Mouse (Mus musculus): Measurements from ENCODE around the gene Iqgap3. TPM values are rescaled to one million over a fixed set of nuclear protein-coding genes. Genes with fewer than 3 reads are reported as not detected.

Iqgap3 gene
- polyA plus RNA-seq, 1 experiment from 2014 or later: 15.9 TPM

- Histone ChIP-seq H3K4me2 (ENCODE audit: low read depth) (no peak overlapping the region), H3K27ac (ENCODE audit: low read depth, low read length) (no peak overlapping the region), H3K9ac (ENCODE audit: low read length) (no peak overlapping the region), H3K4me3 (ENCODE audit: low read depth, low read length) (no peak overlapping the region), H3K36me3 (ENCODE audit: control insufficient read depth, insufficient read depth, low read length) (peaks cover 9% of the 10 kb centered on the region), H3K9me3 (ENCODE audit: control insufficient read depth, low read length) (no peaks in the 10 kb centered on the region), H3K27me3 (ENCODE audit: control insufficient read depth, insufficient read depth, low read length) (no peaks in the 10 kb centered on the region), H3K4me1 (ENCODE audit: control insufficient read depth, insufficient read depth, low read length) (no peaks in the 10 kb centered on the region)
- 82% methylated on average over 5 of the region's 5 CpGs for WGBS
- no peak for DNase-seq (ENCODE audit: low spot score)
- no peak for ATAC-seq (ENCODE audit: insufficient read depth, low FRiP score, low TSS enrichment)
These were observed 88.6 kb downstream of the Iqgap3 start for GRCm38 (mm10) chr3:88170361-88170760.

Other genes with a start within 250 kb of the Iqgap3 start
- gene Sh2d2a, start 235.2 kb upstream of the Iqgap3 start, polyA plus RNA-seq (2014; fragmentation: Nextera tagmentation; extraction: Ambion mirVana): not detected in 2 replicates
- 17.8 and 20.3 TPM in 2 replicates for gene Prcc, start 196.4 kb upstream of the Iqgap3 start, polyA plus RNA-seq (2014; fragmentation: Nextera tagmentation; extraction: Ambion mirVana)
- 256 and 261 TPM in 2 replicates for gene Hdgf, start 175.7 kb upstream of the Iqgap3 start, polyA plus RNA-seq (2014; fragmentation: Nextera tagmentation; extraction: Ambion mirVana)
- gene Mrpl24, start 162.5 kb upstream of the Iqgap3 start, polyA plus RNA-seq (2014; fragmentation: Nextera tagmentation; extraction: Ambion mirVana): 76.1 and 79.2 TPM in 2 replicates
- 52.3 and 53.9 TPM in 2 replicates for gene Isg20l2, start 151.7 kb upstream of the Iqgap3 start, polyA plus RNA-seq (2014; fragmentation: Nextera tagmentation; extraction: Ambion mirVana)
- gene Rrnad1, start 151.3 kb upstream of the Iqgap3 start, polyA plus RNA-seq (2014; fragmentation: Nextera tagmentation; extraction: Ambion mirVana): 14.5 and 16.9 TPM in 2 replicates
- gene Crabp2, start 133.3 kb upstream of the Iqgap3 start, polyA plus RNA-seq (2014; fragmentation: Nextera tagmentation; extraction: Ambion mirVana): 565 and 607 TPM in 2 replicates
- gene Nes, start 110.9 kb upstream of the Iqgap3 start, polyA plus RNA-seq (2014; fragmentation: Nextera tagmentation; extraction: Ambion mirVana): 59.5 and 60.2 TPM in 2 replicates
- gene Bcan, start 81.7 kb upstream of the Iqgap3 start, polyA plus RNA-seq (2014; fragmentation: Nextera tagmentation; extraction: Ambion mirVana): 0.31 and 0.72 TPM in 2 replicates
- gene Hapln2, start 54.4 kb upstream of the Iqgap3 start, polyA plus RNA-seq (2014; fragmentation: Nextera tagmentation; extraction: Ambion mirVana): 0.14 TPM in 1 of 2 replicates, not detected in the other
- gene Gpatch4, start 38.9 kb upstream of the Iqgap3 start, polyA plus RNA-seq (2014; fragmentation: Nextera tagmentation; extraction: Ambion mirVana): 32.5 and 34.2 TPM in 2 replicates
- gene Naxe, start 23.5 kb upstream of the Iqgap3 start, polyA plus RNA-seq (2014; fragmentation: Nextera tagmentation; extraction: Ambion mirVana): 127 and 131 TPM in 2 replicates
- not detected in 2 replicates for gene Ttc24, start 3.7 kb upstream of the Iqgap3 start, polyA plus RNA-seq (2014; fragmentation: Nextera tagmentation; extraction: Ambion mirVana)
- 16.6 and 18.1 TPM in 2 replicates for gene Mef2d, start 60.4 kb downstream of the Iqgap3 start, polyA plus RNA-seq (2014; fragmentation: Nextera tagmentation; extraction: Ambion mirVana)
- gene Rhbg, start 172.7 kb downstream of the Iqgap3 start, polyA plus RNA-seq (2014; fragmentation: Nextera tagmentation; extraction: Ambion mirVana): 0.27 and 1.2 TPM in 2 replicates
- not detected in 2 replicates for gene Gm38392, start 205.2 kb downstream of the Iqgap3 start, polyA plus RNA-seq (2014; fragmentation: Nextera tagmentation; extraction: Ambion mirVana)
- 9.1 and 10.7 TPM in 2 replicates for gene Tsacc, start 215.0 kb downstream of the Iqgap3 start, polyA plus RNA-seq (2014; fragmentation: Nextera tagmentation; extraction: Ambion mirVana)
- 768 and 797 TPM in 2 replicates for gene Cct3, start 215.1 kb downstream of the Iqgap3 start, polyA plus RNA-seq (2014; fragmentation: Nextera tagmentation; extraction: Ambion mirVana)
- 70.5 and 84.5 TPM in 2 replicates for gene Glmp, start 243.1 kb downstream of the Iqgap3 start, polyA plus RNA-seq (2014; fragmentation: Nextera tagmentation; extraction: Ambion mirVana)

Measured in neural tube, embryonic 11.5 days (tissue).